Mouse (Mus musculus): Measurements from ENCODE around the gene Krt32.

- TF ChIP-seq CTCF (IDR thresholded peaks at IDR 0.05; ENCODE audit: extremely low read depth, insufficient read length, insufficient replicate concordance, low read depth, low read length) (no peak), POLR2A (IDR thresholded peaks at IDR 0.05; ENCODE audit: low read depth, low read length) (no peak)
Observed at GRCm38 (mm10) chr11:100047193-100047592, 40.8 kb downstream of the Krt32 start.

Measured in small intestine, adult 2 months (tissue).